Mouse (Mus musculus) thymus, postnatal 14 days (tissue): ENCODE measurements around the gene Macrod2.

ENCODE experiments used
- DNase-seq: peaks from one replicate; pipeline ENCODE4 v3.0.0; 2021

Macrod2 gene

DNA sequence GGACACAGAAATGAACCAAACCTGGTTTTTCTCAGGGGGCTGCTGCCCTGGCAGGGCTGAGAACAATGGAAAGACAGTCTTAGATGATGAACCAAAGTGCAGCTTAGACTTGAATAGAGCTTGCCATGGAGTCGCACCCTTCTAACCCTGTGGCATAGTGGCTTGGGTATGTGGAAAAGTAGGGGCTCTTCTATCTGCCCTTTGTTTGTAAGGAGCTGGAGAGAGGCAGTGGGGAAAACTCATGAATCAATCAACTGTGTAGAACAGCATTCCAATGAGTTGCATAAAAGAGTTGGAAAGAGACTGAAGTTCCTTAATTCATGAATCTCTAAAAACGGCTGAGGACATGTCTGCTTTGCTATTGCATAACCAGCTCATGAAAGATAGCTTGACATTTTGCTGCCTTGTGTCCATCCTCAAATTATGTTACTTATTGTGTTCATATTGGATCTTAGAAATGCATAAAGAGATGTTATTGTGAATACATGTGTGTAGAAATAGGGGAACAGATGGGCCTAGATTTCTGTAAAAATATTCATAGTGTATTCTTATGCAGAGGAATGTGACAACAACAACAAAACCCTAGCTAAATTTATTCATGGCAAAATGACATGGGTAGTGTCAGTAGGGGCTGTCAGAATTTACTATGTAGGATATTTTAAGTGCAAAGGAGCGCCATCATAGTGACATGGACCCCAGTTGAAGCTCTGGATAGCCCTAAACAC, 197.6 kb downstream of the Macrod2 start:
- no peak for DNase-seq

DNA sequence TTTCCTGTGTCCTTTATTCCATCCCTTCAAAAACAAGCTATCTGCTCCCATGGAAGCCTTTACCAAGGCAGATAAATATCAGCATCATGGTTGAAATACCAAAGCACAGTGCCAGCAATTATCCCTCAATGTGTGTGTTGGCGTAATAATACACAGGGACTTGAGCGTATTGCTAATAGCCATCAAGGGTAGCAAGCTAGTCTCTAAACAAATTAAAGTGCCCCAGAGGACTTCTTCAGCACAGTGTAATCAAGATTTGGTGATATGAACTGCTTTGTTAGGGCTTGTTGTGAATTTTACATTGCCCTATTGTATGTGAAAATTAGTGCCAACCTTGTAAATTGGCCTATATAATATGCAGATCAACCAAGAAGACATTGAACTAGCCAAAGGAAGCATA, 201.8 kb downstream of the Macrod2 start:
- DNase-seq: no peak

GRCm38 (mm10) chr2:140615451-140615850, 220.3 kb downstream of the Macrod2 start:
- no peak for DNase-seq

DNA sequence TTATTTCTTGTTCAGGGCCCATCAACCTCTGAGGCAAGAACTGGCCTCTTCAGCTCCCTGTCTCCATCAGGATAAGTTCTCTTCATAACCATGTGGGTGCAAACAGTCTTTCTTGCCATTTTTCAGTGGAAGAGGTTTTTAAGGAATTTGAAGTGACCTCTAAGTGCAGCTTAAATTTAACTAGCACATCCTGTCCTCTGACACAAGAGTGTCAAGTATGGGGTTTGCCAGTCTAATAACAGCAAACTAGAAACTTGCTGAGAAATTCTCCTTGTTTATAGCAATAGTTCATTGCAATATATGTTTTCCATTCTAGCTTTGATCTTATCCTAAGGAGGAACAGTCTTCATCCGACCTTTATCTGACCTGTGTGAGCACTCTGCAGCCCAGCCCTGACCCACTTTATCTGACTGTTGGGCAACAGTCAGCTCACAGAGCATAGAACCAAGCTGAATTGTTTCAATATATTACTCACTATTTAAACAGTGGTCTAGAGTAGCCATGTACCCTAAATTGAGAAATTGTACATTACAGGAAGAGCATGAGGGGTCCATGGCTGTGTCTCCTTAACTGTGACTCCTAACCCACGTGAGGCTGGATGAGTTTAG, 226.7 kb downstream of the Macrod2 start:
- DNase-seq: no peak

DNA sequence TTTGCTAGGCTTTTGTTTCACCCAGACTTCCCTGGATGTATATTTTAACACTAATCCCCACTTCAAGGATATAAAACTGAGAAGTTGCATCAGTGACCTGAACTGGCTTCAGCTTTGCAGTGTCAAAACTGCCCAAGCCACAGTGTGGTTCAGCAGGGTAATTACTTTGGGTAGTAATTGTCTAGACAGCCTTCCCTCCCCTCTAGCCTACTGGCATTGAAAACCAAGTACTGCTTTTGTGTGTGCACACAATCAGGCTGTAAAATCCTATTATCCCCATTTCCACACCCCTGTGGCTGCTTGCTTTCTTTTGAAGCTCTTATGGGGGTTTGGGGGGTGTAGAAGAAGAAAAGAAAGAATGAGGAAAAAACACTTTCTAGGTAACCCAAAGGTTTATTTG, 258.4 kb downstream of the Macrod2 start:
- no peak for DNase-seq

DNA sequence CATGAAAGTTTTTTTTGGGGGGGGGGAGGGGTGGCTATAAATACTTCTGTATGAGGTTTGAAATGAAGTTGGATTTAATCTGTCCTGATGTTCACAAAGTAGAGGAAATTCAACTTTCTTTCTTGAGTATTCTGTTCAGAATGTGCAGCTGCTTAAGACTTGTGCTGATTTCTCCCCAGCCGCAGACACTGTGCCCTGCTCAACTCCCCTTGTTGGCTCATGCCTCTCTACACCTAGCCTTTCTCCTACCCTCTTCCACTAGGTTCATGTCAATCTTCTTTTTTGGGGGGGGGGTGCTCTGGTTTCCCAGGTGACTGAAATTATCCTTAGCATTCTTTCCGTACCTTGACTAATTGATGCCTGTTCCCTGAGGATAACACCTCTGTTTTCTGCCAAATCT, 258.9 kb downstream of the Macrod2 start:
- DNase-seq: no peak

DNA sequence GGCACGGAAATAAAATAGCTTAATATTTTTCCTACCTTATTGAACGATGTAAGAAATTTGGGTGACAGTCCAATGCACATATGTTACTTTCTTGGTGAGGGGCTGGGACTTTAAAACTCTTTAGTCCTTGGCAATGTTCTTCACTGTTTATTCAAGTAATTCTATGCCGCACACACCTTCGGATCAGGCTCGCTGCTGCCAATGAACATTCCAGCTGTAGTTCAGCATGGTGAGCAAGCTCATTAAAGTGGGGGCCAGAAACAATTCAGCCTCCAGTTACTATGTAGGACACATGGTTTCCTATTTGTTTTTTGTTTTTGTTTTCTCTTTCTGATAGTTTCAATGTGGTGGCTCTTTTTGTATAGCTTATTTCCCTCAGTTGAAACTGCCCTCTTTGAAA, 267.6 kb downstream of the Macrod2 start:
- no peak for DNase-seq

GRCm38 (mm10) chr2:140664381-140664780, 269.3 kb downstream of the Macrod2 start:
- no peak for DNase-seq

DNA sequence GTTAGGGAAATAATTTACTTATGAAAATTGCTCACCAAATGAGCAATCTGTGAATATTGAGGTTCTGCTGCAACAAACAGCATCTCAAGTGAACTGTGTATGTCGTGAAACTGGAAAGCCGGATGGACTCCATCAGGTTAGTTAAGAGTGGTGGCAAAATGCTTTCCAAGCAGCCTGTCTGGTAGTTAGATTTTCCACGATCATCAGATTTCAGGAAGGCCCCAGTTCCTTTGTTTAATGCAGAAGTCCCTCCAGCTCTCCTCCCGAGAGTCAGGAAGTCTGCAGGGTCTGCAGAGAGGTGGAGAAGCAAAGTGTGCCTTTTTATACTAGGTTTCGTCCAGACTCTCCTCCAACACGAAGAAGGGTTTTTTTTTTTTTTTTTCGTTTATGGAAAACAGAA, 271.7 kb downstream of the Macrod2 start:
- no peak for DNase-seq

DNA sequence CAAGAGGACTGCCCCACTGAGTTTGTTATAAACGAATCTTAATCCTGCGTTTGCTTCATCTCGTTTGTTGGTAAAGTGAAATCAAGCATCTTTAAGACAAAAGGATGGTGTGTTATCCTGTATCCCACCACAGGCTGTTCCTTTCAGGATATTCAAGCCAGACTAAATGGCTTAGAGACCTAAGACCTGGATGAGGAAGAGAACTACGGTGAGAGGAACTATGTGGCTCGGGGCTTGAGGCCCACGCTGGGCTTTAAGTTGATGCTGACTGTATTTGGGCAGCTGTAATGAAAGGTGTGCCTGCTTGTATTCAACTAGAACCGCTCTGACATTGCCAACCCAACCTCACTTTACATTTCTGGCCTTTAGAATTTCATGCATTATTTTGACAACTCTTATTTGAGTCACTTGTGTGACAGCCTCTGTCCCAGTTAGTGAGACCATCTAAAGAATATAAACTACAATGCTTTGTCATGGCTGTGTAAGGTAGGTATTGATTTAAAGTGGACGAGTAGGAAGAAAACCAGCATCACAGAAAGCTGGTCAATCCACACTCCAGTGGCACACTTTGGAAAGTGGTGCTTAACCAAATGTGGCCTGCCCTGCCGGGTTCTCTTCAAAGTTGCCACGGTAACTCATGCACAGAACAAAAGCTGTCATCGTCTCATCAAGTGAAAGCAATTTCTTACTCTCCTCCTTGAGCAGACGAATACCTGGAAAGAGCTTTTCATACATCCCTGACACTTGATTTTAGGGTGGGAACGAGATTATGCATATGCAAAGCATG, 272.3 kb downstream of the Macrod2 start:
- no peak for DNase-seq

DNA sequence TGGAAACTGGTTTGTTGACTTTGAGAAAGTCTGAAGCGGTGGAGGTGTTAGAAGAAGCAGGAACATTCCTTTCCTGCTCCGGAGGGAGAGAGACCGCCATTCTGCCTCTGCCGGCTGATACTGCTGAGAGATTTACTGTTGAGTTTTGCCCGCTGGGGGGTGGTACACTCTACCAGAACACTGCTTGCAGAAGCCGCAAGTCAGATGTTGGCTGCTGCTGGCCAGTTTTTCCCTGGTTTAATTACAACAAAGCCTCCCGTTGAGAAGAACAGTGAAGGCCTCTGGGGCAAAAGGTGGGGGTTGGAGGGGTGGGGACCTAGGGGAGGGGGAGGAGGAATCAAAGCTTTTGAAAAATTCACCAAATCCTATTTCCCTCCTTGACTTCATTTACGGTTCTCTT, 273.2 kb downstream of the Macrod2 start:
- DNase-seq: peak; percentile 6

DNA sequence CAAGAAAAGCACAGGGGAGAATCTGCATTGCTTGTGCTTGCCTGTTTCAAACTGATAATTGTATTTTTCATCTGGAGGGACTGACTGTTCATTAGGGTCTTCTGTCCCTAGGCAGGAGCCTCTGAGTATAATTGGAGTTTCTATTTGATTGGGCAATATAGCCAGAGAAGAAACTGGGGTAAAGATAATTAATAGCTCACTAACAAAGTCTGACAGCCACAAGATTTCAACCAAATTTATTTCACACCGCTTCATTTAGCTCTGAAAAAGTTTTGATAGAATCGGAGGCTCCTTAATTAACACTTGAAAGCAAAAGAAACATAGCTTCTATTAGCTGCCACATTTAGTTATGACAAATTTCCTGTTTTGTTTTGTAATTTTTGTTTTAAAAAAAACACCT, 274.0 kb downstream of the Macrod2 start:
- DNase-seq: no peak

DNA sequence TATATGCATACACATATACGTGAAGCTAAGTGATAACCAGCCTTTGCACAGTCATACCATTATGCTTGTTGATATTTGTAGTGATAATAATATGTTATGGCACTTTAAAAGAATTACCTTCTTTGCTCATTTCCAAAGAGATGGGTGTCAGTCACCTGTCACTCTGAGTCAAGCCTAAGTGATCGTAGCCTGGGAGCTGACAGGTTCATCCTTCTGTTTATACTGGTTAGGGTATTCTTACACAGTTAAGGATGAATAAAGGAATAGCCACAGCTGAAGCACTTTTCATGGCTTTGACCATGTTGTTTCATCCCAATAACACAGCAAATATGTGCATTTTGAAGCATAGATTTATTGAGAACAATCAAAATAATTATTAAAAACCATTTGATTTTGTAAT, 274.7 kb downstream of the Macrod2 start:
- no peak for DNase-seq

DNA sequence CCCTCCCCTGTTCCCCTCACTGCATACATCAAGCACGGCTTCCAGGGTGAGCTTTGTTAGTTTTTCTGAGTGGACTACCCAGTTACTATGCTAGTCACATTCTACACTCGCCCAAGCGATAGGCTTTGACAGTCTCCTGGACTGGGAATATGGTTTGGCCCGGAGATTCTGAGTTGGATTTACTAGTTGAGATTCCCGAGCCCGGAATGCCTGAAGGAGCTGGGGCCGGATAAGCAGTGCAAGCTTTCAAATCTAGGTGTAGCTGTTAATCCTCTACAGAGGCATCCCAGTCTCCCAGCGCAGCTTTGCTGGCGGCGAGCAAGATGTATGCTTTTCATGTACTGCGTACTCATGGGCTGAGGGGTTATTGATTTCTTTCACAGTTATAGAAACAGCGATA, 275.3 kb downstream of the Macrod2 start:
- DNase-seq: no peak

- DNase-seq: peak; percentile 70
Observed at GRCm38 (mm10) chr2:140670963-140671702, 276.0 kb downstream of the Macrod2 start, which contains the start of gene Flrt3. Flrt3 (minus strand) TSS chr2:140671469.

DNA sequence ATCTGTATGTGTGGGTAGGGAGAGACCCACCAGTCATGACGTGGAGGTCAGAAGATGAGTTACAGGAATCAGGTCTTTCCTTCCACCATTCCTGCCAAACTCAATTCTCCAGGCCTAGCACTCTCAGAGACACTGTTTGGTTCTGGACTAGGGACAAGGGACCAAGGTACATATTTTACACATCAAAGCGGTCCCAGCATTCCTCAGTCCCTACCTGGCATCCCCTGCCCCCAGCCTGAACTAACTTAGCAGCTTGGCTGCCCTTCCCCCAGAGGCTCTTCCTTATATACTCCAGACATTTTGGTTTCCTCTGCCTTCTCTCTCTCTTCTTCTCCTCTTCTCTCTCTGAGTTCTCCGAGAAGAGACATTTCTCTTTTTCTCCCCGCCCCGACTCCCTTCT, 278.4 kb downstream of the Macrod2 start:
- DNase-seq: no peak

GRCm38 (mm10) chr2:140676728-140677127, 281.6 kb downstream of the Macrod2 start:
- no peak for DNase-seq

DNA sequence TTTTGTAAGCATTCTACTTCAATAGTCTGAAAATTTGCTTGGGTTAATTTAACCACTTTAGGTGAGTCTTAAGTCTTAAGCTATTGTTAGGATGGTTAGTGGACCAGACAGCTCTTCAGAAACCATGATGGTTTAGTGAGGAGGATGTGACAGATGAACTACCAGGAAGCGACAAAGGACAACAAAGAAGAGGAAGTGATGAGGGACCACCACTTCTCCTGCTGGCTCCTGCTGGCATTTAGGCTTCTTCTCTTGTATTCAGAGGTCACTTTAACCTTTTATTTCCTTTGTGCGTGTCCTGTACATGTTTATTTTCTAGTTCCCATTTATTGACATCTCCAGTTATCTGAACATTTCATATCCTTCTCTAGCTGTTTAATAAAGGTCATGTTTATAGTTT, 295.8 kb downstream of the Macrod2 start:
- no peak for DNase-seq

GRCm38 (mm10) chr2:140691403-140691802, 296.3 kb downstream of the Macrod2 start:
- DNase-seq: no peak

GRCm38 (mm10) chr2:140692461-140692860, 297.4 kb downstream of the Macrod2 start:
- DNase-seq: no peak

- DNase-seq: no peak
Observed at GRCm38 (mm10) chr2:140693845-140694244, 298.7 kb downstream of the Macrod2 start.

DNA sequence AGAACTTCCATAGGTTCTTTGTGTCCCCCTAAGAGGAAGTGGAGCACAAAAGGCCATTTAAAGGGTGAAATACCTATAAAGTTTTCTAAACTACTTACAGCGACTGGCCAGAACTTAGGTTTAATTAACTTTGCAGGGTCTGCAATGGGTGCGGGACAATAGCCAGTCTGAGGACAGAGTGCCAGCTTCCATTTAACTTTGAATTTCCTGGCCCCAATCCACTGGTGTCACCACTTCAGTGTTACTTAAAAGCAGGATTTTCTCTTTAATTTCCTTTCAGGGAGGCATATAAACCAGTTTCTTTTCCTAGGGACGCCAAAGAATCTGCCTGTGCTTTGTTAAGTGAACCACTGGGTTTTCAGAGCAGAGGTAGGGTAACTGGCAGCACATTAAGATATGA, 303.5 kb downstream of the Macrod2 start:
- no peak for DNase-seq

DNA sequence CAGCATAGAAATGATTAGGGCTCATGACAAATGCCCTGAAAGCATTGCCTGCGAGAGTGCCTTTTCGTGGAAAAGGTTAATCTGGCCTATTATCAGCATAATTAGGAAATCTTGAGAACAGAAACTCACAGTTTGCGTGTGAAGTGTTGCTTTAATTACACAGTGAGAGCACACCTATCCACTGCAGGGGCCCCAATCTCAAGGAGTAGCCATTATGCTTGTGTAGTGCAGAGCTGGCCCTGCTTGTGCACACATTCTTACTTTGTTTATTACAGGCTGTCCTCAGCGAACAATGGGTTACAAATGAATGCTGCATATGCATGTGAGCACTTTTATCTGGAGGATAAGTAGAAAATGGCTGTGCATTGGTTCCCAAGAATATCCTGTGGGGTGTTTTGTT, 308.3 kb downstream of the Macrod2 start:
- DNase-seq: no peak
